Mouse (Mus musculus) erythroid progenitor cell, adult 5-6 weeks (primary cell): ENCODE measurements around the gene Zfp459. TPM values are rescaled to one million over a fixed set of nuclear protein-coding genes. Genes with fewer than 3 reads are reported as not detected.
A peak's percentile ranks its signal among the peaks of the same experiment; 100 is the strongest.
"Not testable (repeated sequence)": the region's sequence is repeated elsewhere in the genome, so short reads cannot be mapped to it uniquely, and the experiment has no call there.

Experiments
- ATAC-seq: replicated peaks from 2 replicates; pipeline ENCODE4 v1.8.0; 2016; ENCODE audit warnings: moderate number of reproducible peaks, mild to moderate bottlenecking, moderate TSS enrichment, inconsistent platforms; ENCODE audit not compliant: poor library complexity, low FRiP score, severe bottlenecking
- total RNA-seq, 2 experiments: library from RNA; stranded (forward) in 1 of 2; stranded (reverse) in 1 of 2; fragments of 150-400 nt in 1 of 2; fragments of 186-747, 209-891 nt in 1 of 2; gene quantifications; 2 replicates each; pipeline versions ENCODE4 v1.2.3 to v1.2.4; 2015 to 2017; ENCODE audit warnings: low replicate concordance in 2 of 2

Gene Zfp459
- total RNA-seq (2015; ENCODE audit: low replicate concordance) (not detected in 2 replicates), total RNA-seq (2017; ENCODE audit: low replicate concordance) (0.13 TPM in 1 of 2 replicates, not detected in the other)

GRCm38 (mm10) chr13:67421207-67421857 lies at the start of gene Zfp459:
Zfp459 (minus strand) TSS chr13:67421418.
- ATAC-seq: peak; percentile 30; the same call in 1 of the 2 replicates

GRCm38 (mm10) chr13:67469274-67469673 lies 48.1 kb upstream of the Zfp459 start:
- no peak for ATAC-seq

GRCm38 (mm10) chr13:67463506-67464185 lies 42.4 kb upstream of the Zfp459 start:
- ATAC-seq: not testable (repeated sequence)

GRCm38 (mm10) chr13:67452021-67452309 lies 30.7 kb upstream of the Zfp459 start:
- no peak for ATAC-seq

- peak; percentile 98 for ATAC-seq
Observed at GRCm38 (mm10) chr13:67451172-67452020, 30.2 kb upstream of the Zfp459 start, which contains the start of gene Zfp874a. Zfp874a (minus strand) TSS chr13:67451624.

- ATAC-seq: not testable (repeated sequence)
Observed at GRCm38 (mm10) chr13:67437095-67437494, 15.9 kb upstream of the Zfp459 start.

- ATAC-seq: no peak
Observed at GRCm38 (mm10) chr13:67428116-67428515, 6.9 kb upstream of the Zfp459 start.

GRCm38 (mm10) chr13:67425699-67426098 lies 4.5 kb upstream of the Zfp459 start:
- ATAC-seq: not testable (repeated sequence)

- not testable (repeated sequence) for ATAC-seq
Observed at GRCm38 (mm10) chr13:67422532-67422931, 1.3 kb upstream of the Zfp459 start.

- no peak for ATAC-seq
Observed at GRCm38 (mm10) chr13:67420558-67421206, 536 bp downstream of the Zfp459 start.

GRCm38 (mm10) chr13:67416811-67417210 lies 4.4 kb downstream of the Zfp459 start:
- ATAC-seq: no peak

- ATAC-seq: no peak
Observed at GRCm38 (mm10) chr13:67415759-67416158, 5.5 kb downstream of the Zfp459 start.

- not testable (repeated sequence) for ATAC-seq
Observed at GRCm38 (mm10) chr13:67413634-67414033, 7.6 kb downstream of the Zfp459 start.

- ATAC-seq: peak; percentile 49; the same call in 1 of the 2 replicates
Observed at GRCm38 (mm10) chr13:67399183-67399903, 21.9 kb downstream of the Zfp459 start, which contains the start of gene Zfp429. Zfp429 (minus strand) TSS chr13:67399819.

GRCm38 (mm10) chr13:67376255-67376654 lies 45.0 kb downstream of the Zfp459 start:
- ATAC-seq: not testable (repeated sequence)

GRCm38 (mm10) chr13:67375050-67375911 lies 45.9 kb downstream of the Zfp459 start, which contains the start of the genes Gm28041 and Zfp456:
Gm28041 (minus strand) TSS chr13:67375733.
Zfp456 (minus strand) TSS chr13:67375810.
- ATAC-seq: peak; percentile 80

- ATAC-seq: peak; percentile 90
Observed at GRCm38 (mm10) chr13:67360131-67360744, 61.0 kb downstream of the Zfp459 start, which contains the start of the genes Gm28044 and Zfp953. Gm28044 (minus strand) TSS chr13:67360536. Zfp953 (minus strand) TSS chr13:67360605.
